Mouse (Mus musculus): ENCODE results near the gene Lkaaear1. TPM values are rescaled to one million over a fixed set of nuclear protein-coding genes. Genes with fewer than 3 reads are reported as not detected.

Lkaaear1 gene
- polyA plus RNA-seq, 1 experiment from 2014 or later = not detected

DNA sequence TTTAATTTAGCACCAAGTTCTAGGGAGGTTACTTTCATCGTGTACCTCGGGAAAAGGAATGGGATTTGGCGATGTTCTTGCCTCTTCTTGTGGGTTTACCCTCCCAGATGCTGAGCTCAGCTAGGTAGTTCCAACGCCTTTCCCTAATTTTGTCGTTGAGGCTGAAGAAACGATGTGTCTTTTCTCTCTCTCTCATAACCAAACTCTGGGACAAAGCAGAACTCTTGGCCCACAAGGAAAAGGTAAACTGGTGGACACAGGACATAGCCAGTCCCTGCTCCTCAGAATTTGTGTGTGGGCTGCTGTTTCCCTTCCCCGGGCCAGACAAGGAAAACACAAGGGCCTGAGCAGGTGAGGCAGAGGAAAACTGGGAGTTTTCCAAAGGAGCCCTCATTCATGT is 26.3 kb downstream of the Lkaaear1 start:
- ATAC-seq (ENCODE audit: insufficient number of reproducible peaks, low FRiP score, low TSS enrichment, low read depth) (no peak), DNase-seq (ENCODE audit: low spot score) (no peak)
- 25% methylated on average over 7 of the region's 7 CpGs for WGBS
- Histone ChIP-seq H3K9me3 (ENCODE audit: control insufficient read depth, low read length) (no peaks in the 10 kb centered on the region), H3K27ac (replicated peaks; ENCODE audit: low read depth, low read length) (no peak overlapping the region), H3K4me1 (ENCODE audit: control insufficient read depth, insufficient read depth, low read length) (peaks cover 24% of the 10 kb centered on the region), H3K27me3 (ENCODE audit: control insufficient read depth, insufficient read depth, low read length) (peaks cover 49% of the 10 kb centered on the region), H3K4me3 (ENCODE audit: low read depth, low read length) (peak overlapping the region; percentile 37), H3K9ac (ENCODE audit: low read length) (no peak overlapping the region; the same call in 1 of the 2 replicates), H3K4me2 (ENCODE audit: low read depth, severe bottlenecking) (no peak overlapping the region; the same call in 1 of the 2 replicates), H3K36me3 (ENCODE audit: control insufficient read depth, insufficient read depth, low read length) (no peaks in the 10 kb centered on the region)

DNA sequence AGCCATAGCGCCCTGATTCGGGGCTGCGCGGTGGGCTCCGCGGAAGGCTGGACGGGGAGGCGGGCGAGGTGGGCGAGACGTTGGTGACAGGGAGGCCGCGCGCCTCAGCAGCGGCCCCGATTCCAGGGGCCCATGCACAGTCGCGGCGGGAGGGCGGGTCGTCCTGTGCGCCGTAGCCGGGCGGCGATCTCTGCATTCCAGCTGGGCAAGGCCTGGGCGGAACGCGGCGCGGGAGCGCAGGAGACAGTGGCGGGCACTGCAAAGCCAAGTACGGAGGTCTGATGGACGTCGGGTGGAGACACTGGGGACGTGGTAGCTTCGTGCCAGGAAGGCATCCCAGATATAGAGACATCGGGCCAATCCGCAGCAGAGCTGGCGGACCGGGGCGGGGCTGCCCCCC is 26.9 kb downstream of the Lkaaear1 start, which contains the start of gene Sox18:
Gene Sox18 (minus strand): TSS at position 315 of the 400 bp plus-strand sequence.
- no peak for DNase-seq (ENCODE audit: low spot score)
- ATAC-seq (ENCODE audit: insufficient number of reproducible peaks, low FRiP score, low TSS enrichment, low read depth) = no peak; the same call in 1 of the 2 replicates
- Histone ChIP-seq H3K4me1 (ENCODE audit: control insufficient read depth, insufficient read depth, low read length) (peaks cover 24% of the 10 kb centered on the region), H3K36me3 (ENCODE audit: control insufficient read depth, insufficient read depth, low read length) (no peaks in the 10 kb centered on the region), H3K9me3 (ENCODE audit: control insufficient read depth, low read length) (no peaks in the 10 kb centered on the region), H3K9ac (ENCODE audit: low read length) (peak within 1 kb of the TSS; percentile 51), H3K4me3 (ENCODE audit: low read depth, low read length) (peak within 1 kb of the TSS; percentile 37), H3K4me2 (ENCODE audit: low read depth, severe bottlenecking) (peak within 1 kb of the TSS; percentile 80), H3K27ac (replicated peaks; ENCODE audit: low read depth, low read length) (no peak within 1 kb of the TSS), H3K27me3 (ENCODE audit: control insufficient read depth, insufficient read depth, low read length) (peaks cover 49% of the 10 kb centered on the region)
- WGBS = 1% methylated on average over 43 of the region's 43 CpGs

- DNase-seq (ENCODE audit: low spot score) (peak; percentile 63), ATAC-seq (ENCODE audit: insufficient number of reproducible peaks, low FRiP score, low TSS enrichment, low read depth) (no peak; the same call in 1 of the 2 replicates)
- peaks cover 24% of the 10 kb centered on the region for H3K4me1 ChIP-seq (ENCODE audit: control insufficient read depth, insufficient read depth, low read length)
- no peak overlapping the region for H3K27ac ChIP-seq (replicated peaks; ENCODE audit: low read depth, low read length)
- peaks cover 49% of the 10 kb centered on the region for H3K27me3 ChIP-seq (ENCODE audit: control insufficient read depth, insufficient read depth, low read length)
- H3K9ac ChIP-seq (ENCODE audit: low read length) = peak overlapping the region; percentile 51
- H3K4me3 ChIP-seq (ENCODE audit: low read depth, low read length) = peak overlapping the region; percentile 37
- H3K9me3 ChIP-seq (ENCODE audit: control insufficient read depth, low read length) = no peaks in the 10 kb centered on the region
- H3K4me2 ChIP-seq (ENCODE audit: low read depth, severe bottlenecking) = peak overlapping the region; percentile 80
- H3K36me3 ChIP-seq (ENCODE audit: control insufficient read depth, insufficient read depth, low read length) = no peaks in the 10 kb centered on the region
- 2% methylated on average over 41 of the region's 41 CpGs for WGBS
Measured at GRCm38 (mm10) chr2:181670913-181671311, 27.3 kb downstream of the Lkaaear1 start.

GRCm38 (mm10) chr2:181670285-181670912 is 27.8 kb downstream of the Lkaaear1 start:
- Histone ChIP-seq H3K4me3 (ENCODE audit: low read depth, low read length) (peak overlapping the region; percentile 37), H3K9ac (ENCODE audit: low read length) (peak overlapping the region; percentile 51), H3K9me3 (ENCODE audit: control insufficient read depth, low read length) (no peaks in the 10 kb centered on the region), H3K27ac (replicated peaks; ENCODE audit: low read depth, low read length) (no peak overlapping the region), H3K4me1 (ENCODE audit: control insufficient read depth, insufficient read depth, low read length) (peaks cover 20% of the 10 kb centered on the region), H3K27me3 (ENCODE audit: control insufficient read depth, insufficient read depth, low read length) (peaks cover 49% of the 10 kb centered on the region), H3K4me2 (ENCODE audit: low read depth, severe bottlenecking) (peak overlapping the region; percentile 80), H3K36me3 (ENCODE audit: control insufficient read depth, insufficient read depth, low read length) (no peaks in the 10 kb centered on the region)
- WGBS = 3% methylated on average over 56 of the region's 56 CpGs
- ATAC-seq (ENCODE audit: insufficient number of reproducible peaks, low FRiP score, low TSS enrichment, low read depth) = 0 out of 2 replicates have a peak, but pooled peaks have one; percentile 23
- peak; percentile 61 for DNase-seq (ENCODE audit: low spot score)

- DNase-seq (ENCODE audit: low spot score) (no peak), ATAC-seq (ENCODE audit: insufficient number of reproducible peaks, low FRiP score, low TSS enrichment, low read depth) (no peak)
- 27% methylated on average over 4 of the region's 4 CpGs for WGBS
- Histone ChIP-seq H3K4me3 (ENCODE audit: low read depth, low read length) (no peak overlapping the region), H3K36me3 (ENCODE audit: control insufficient read depth, insufficient read depth, low read length) (no peaks in the 10 kb centered on the region), H3K4me1 (ENCODE audit: control insufficient read depth, insufficient read depth, low read length) (peaks cover 17% of the 10 kb centered on the region), H3K9ac (ENCODE audit: low read length) (no peak overlapping the region), H3K4me2 (ENCODE audit: low read depth, severe bottlenecking) (no peak overlapping the region), H3K27me3 (ENCODE audit: control insufficient read depth, insufficient read depth, low read length) (peaks cover under 1% of the 10 kb centered on the region; the same call in 1 of the 2 replicates), H3K9me3 (ENCODE audit: control insufficient read depth, low read length) (no peaks in the 10 kb centered on the region), H3K27ac (replicated peaks; ENCODE audit: low read depth, low read length) (no peak overlapping the region)
Measured at GRCm38 (mm10) chr2:181663298-181663630, 35.0 kb downstream of the Lkaaear1 start.

GRCm38 (mm10) chr2:181662620-181663297 is 35.5 kb downstream of the Lkaaear1 start:
- ATAC-seq (ENCODE audit: insufficient number of reproducible peaks, low FRiP score, low TSS enrichment, low read depth) = no peak

GRCm38 (mm10) chr2:181659609-181660055 is 38.6 kb downstream of the Lkaaear1 start:
- H3K4me2 ChIP-seq (ENCODE audit: low read depth, severe bottlenecking) = no peak overlapping the region; the same call in 1 of the 2 replicates
- H3K27me3 ChIP-seq (ENCODE audit: control insufficient read depth, insufficient read depth, low read length) = no peaks in the 10 kb centered on the region
- H3K9ac ChIP-seq (ENCODE audit: low read length) = no peak overlapping the region
- ATAC-seq (ENCODE audit: insufficient number of reproducible peaks, low FRiP score, low TSS enrichment, low read depth) (no peak), DNase-seq (ENCODE audit: low spot score) (peak; percentile 81)
- H3K9me3 ChIP-seq (ENCODE audit: control insufficient read depth, low read length) = no peaks in the 10 kb centered on the region
- 10% methylated on average over 9 of the region's 9 CpGs for WGBS
- peaks cover 17% of the 10 kb centered on the region for H3K4me1 ChIP-seq (ENCODE audit: control insufficient read depth, insufficient read depth, low read length)
- H3K36me3 ChIP-seq (ENCODE audit: control insufficient read depth, insufficient read depth, low read length) = peaks cover 8% of the 10 kb centered on the region
- no peak overlapping the region for H3K27ac ChIP-seq (replicated peaks; ENCODE audit: low read depth, low read length)
- no peak overlapping the region for H3K4me3 ChIP-seq (ENCODE audit: low read depth, low read length)

More at GRCm38 (mm10) chr2:181662620-181663297, 35.5 kb downstream of the Lkaaear1 start:
- Histone ChIP-seq H3K4me2 (ENCODE audit: low read depth, severe bottlenecking) (no peak overlapping the region), H3K36me3 (ENCODE audit: control insufficient read depth, insufficient read depth, low read length) (no peaks in the 10 kb centered on the region), H3K4me1 (ENCODE audit: control insufficient read depth, insufficient read depth, low read length) (peaks cover 17% of the 10 kb centered on the region), H3K9ac (ENCODE audit: low read length) (no peak overlapping the region), H3K27me3 (ENCODE audit: control insufficient read depth, insufficient read depth, low read length) (no peaks in the 10 kb centered on the region), H3K9me3 (ENCODE audit: control insufficient read depth, low read length) (no peaks in the 10 kb centered on the region), H3K27ac (replicated peaks; ENCODE audit: low read depth, low read length) (no peak overlapping the region), H3K4me3 (ENCODE audit: low read depth, low read length) (no peak overlapping the region)
- 69% methylated on average over 3 of the region's 3 CpGs for WGBS
- no peak for DNase-seq (ENCODE audit: low spot score)

DNA sequence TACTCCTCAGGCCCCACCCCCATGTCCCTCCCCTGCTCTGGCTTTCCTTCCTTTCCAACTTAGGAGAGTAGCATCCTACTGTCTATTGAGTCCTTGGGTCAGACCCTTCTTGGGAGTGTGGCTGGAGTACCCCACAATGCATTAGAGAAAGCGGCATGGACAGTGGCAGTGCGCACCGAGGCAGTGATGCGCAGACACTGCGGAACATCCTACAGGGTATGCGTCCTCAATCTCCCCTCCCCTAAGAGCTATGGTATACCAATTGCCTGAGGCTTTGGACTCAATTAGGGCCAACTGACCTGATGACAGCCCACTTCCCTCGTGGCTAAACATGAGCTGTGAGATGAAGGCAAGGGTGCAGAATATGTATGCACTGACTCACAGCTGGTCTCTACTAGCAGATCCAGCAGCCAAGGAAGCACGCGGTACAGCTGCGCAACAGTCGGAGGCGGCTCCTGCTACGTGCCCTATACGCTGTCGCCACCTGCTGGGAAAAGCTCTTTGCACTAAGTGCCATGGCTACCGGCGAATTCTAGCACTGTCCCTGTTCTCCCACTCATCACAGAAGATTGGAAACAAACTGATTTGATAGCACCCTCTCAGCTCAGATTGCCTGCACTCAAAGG is 39.2 kb downstream of the Lkaaear1 start:
- peaks cover 17% of the 10 kb centered on the region for H3K4me1 ChIP-seq (ENCODE audit: control insufficient read depth, insufficient read depth, low read length)
- WGBS = 37% methylated on average over 17 of the region's 17 CpGs
- peak; percentile 54 for DNase-seq (ENCODE audit: low spot score)

More for the DNA sequence above, 39.2 kb downstream of the Lkaaear1 start:
- no peak overlapping the region for H3K4me3 ChIP-seq (ENCODE audit: low read depth, low read length)
- no peak for ATAC-seq (ENCODE audit: insufficient number of reproducible peaks, low FRiP score, low TSS enrichment, low read depth)
- no peak overlapping the region for H3K4me2 ChIP-seq (ENCODE audit: low read depth, severe bottlenecking)
- H3K27ac ChIP-seq (replicated peaks; ENCODE audit: low read depth, low read length) = no peak overlapping the region
- no peak overlapping the region for H3K9ac ChIP-seq (ENCODE audit: low read length)
- no peaks in the 10 kb centered on the region for H3K9me3 ChIP-seq (ENCODE audit: control insufficient read depth, low read length)
- H3K27me3 ChIP-seq (ENCODE audit: control insufficient read depth, insufficient read depth, low read length) = no peaks in the 10 kb centered on the region
- peaks cover 8% of the 10 kb centered on the region for H3K36me3 ChIP-seq (ENCODE audit: control insufficient read depth, insufficient read depth, low read length)

All from limb, embryonic 11.5 days (tissue).